Mouse (Mus musculus) MEL (cell line): ENCODE results near the gene Slc25a25.

Experiments
- E2F4 ChIP-seq: IDR thresholded peaks from 2 replicates; pipeline ENCODE4 v1.6.1; 2011; ENCODE audit warnings: low read depth, low read length, improper control_type of control experiment, borderline replicate concordance
- ELF1 ChIP-seq: IDR thresholded peaks from 2 replicates; pipeline ENCODE4 v1.6.1; 2014; ENCODE audit warnings: low read depth, mild to moderate bottlenecking, inconsistent platforms, low read length, improper control_type of control experiment, moderate library complexity
- HCFC1 ChIP-seq: IDR thresholded peaks from 2 replicates; pipeline ENCODE4 v1.6.1; 2012; ENCODE audit warnings: low read depth, mild to moderate bottlenecking, inconsistent platforms, low read length, improper control_type of control experiment, moderate library complexity
- KAT2A ChIP-seq: conservative IDR thresholded peaks from 2 replicates; pipeline ENCODE4 v1.6.1; 2012; ENCODE audit warnings: low read depth, low read length, improper control_type of control experiment, inconsistent platforms
- MXI1 ChIP-seq: IDR thresholded peaks from 2 replicates; pipeline ENCODE4 v1.6.1; 2011; ENCODE audit warnings: mild to moderate bottlenecking, low read depth, low read length, improper control_type of control experiment
- MYC ChIP-seq: IDR thresholded peaks from 2 replicates; pipeline ENCODE4 v1.6.1; 2011; ENCODE audit warnings: low read depth, mild to moderate bottlenecking, low read length, improper control_type of control experiment, moderate library complexity
- NRF1 ChIP-seq: IDR thresholded peaks from 2 replicates; pipeline ENCODE4 v1.6.1; 2014; ENCODE audit warnings: low read depth, mild to moderate bottlenecking, inconsistent platforms, low read length, improper control_type of control experiment, moderate library complexity; ENCODE audit not compliant: poor library complexity, insufficient read depth, severe bottlenecking
- POLR2A ChIP-seq, 2 experiments: IDR thresholded peaks; 2 replicates each; pipeline ENCODE4 v1.6.1; 2011 to 2012; ENCODE audit warnings: low read length in 2 of 2, mild to moderate bottlenecking in 2 of 2, control low read depth in 1 of 2, improper control_type of control experiment in 1 of 2, low read depth in 1 of 2, moderate library complexity in 1 of 2; ENCODE audit not compliant: control insufficient read depth in 1 of 2, insufficient read depth in 1 of 2, poor library complexity in 1 of 2
- TAL1 ChIP-seq: IDR thresholded peaks from 2 replicates; pipeline ENCODE4 v1.6.1; 2012; ENCODE audit warnings: mild to moderate bottlenecking, inconsistent platforms, low read length, moderate library complexity, mixed read lengths
- ZNF384 ChIP-seq: IDR thresholded peaks from 2 replicates; pipeline ENCODE4 v1.6.1; 2012; ENCODE audit warnings: low read depth, mild to moderate bottlenecking, inconsistent platforms, low read length, improper control_type of control experiment

DNA sequence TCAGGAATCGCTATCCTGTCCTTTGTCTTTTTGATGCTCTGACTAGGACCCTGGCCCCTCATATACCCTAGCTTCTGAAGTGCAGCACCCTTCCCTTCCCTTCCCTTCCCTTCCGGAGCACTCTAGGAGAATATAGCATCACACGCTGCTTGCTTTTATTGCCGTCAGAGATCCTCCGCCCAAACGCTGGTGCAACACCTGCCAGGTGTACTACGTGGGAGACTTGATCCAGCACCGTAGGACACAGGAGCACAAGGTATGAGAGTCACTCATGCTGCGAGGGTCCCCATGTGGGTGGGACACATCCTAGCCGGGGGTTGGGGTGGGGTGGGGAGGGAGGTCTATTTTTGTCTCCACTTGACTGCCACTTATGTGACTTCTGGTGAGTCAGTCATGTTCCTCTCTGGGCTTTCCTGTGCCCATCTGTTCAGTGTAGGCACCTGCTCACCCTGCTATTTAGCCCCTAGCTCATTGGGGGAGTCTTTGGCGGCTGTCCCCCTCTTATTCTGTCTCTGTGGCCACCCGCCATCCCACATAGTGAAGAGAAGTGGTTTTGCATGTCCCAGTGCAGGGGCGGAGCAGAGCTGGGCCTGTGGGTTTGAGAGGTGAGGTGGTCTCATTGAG, 75.8 kb downstream of the Slc25a25 start:
- TF ChIP-seq NRF1 = no peak
- TF ChIP-seq E2F4 = no peak
- no peak for TF ChIP-seq HCFC1
- TF ChIP-seq POLR2A (IDR thresholded peaks at IDR 0.05; ENCODE audit: control insufficient read depth in 1 of 2, insufficient read depth in 1 of 2, low read depth in 1 of 2, low read length in 2 of 2, poor library complexity in 1 of 2) = no peak
- no peak for TF ChIP-seq KAT2A
- TF ChIP-seq MXI1 = no peak
- TF ChIP-seq TAL1 = no peak
- no peak for TF ChIP-seq MYC
- TF ChIP-seq ZNF384 = no peak
- TF ChIP-seq ELF1 = no peak
